Mouse (Mus musculus) kidney, adult 11 months (tissue): Measurements from ENCODE around the gene Haao.
"Not testable (repeated sequence)": the region's sequence is repeated elsewhere in the genome, so short reads cannot be mapped to it uniquely, and the experiment has no call there.

Source experiments
- DNase-seq: peaks from one replicate; pipeline ENCODE4 v3.0.0; 2022

The Haao gene

GRCm38 (mm10) chr17:83862134-83862881 lies 14.5 kb upstream of the Haao start:
- no peak for DNase-seq

DNA sequence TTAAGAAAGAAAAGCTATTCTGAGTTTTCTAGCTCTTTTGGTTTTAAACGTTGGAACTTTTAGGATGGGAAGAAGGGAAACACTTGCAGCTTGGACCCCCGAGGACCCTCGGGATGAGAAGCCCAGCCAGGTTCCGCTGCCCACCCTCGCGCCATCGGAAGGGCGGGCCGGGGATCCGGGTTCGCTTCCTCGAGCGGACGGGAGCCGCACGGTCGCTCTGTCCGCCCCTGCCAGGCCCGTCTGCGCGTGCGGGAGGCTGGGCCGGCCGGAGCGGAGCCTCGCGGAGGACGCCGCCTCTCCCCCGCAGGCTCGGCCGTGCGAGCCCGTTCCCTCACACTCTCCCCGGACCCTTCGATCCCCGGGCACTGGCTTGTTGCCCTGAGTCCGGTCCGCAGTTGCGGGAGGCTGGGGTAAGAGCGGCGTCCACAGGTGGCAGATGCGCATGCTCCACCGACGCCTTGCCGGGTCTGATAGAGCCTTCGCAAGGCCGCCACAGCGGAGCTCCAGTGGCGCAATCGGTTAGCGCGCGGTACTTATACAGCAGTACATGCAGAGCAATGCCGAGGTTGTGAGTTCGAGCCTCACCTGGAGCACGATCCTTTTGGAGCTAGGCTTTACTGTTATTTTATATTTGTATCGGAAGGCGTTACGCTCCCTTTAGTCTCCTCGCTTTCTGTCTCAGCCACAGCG lies 13.8 kb upstream of the Haao start:
- peak; percentile 94 for DNase-seq

- DNase-seq = not testable (repeated sequence)
Measured at GRCm38 (mm10) chr17:83860968-83861367, 13.2 kb upstream of the Haao start.

- DNase-seq = no peak
Measured at GRCm38 (mm10) chr17:83860224-83860623, 12.5 kb upstream of the Haao start.

DNA sequence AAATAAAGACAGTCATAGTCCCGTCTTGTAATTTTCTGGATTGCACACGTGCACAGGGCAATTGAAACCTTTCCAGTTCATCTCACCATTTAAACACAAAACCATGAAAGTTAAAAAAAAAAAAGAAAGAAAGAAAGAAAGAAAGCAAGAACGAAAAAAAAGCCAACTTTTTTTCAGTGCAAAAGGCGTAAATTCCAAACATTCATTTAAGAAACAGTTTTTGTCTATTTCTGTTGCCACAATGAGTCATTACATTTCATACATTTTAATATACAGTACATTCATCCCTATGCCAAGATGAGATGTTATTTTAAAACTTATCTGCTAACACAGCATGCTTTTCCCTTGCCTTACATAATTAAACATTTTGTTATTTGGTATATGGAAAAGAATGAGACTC lies 11.9 kb upstream of the Haao start:
- DNase-seq = no peak

DNA sequence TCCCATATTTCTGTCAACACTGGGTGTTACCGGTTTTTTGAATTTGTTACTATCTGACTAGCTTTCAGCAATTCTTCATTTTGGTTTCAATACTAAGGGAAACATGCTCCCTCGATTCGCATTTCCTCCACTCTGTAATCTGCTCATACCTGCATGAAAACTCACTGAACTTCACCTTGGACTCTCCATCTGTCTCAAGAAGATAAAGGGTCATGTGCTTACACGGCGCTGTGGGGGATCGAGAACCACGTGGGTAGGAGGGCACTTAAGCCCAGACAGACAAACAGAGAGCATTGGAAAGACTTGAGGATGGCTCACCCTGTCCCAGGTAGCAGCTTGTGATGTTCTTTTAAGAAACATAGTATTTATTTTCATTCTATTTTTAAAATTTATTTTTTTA lies 10.7 kb upstream of the Haao start:
- DNase-seq = no peak

GRCm38 (mm10) chr17:83854284-83854918 lies 6.6 kb upstream of the Haao start:
- DNase-seq = no peak

- no peak for DNase-seq
Measured at GRCm38 (mm10) chr17:83853831-83854230, 6.1 kb upstream of the Haao start.

- no peak for DNase-seq
Measured at GRCm38 (mm10) chr17:83850864-83851263, 3.1 kb upstream of the Haao start.

- DNase-seq = peak; percentile 75
Measured at GRCm38 (mm10) chr17:83850458-83850857, 2.7 kb upstream of the Haao start.

GRCm38 (mm10) chr17:83849717-83850116 lies 2.0 kb upstream of the Haao start:
- DNase-seq = no peak

- no peak for DNase-seq
Measured at GRCm38 (mm10) chr17:83849081-83849675, 1.4 kb upstream of the Haao start.

GRCm38 (mm10) chr17:83848482-83848881 lies 719 bp upstream of the Haao start:
- no peak for DNase-seq

DNA sequence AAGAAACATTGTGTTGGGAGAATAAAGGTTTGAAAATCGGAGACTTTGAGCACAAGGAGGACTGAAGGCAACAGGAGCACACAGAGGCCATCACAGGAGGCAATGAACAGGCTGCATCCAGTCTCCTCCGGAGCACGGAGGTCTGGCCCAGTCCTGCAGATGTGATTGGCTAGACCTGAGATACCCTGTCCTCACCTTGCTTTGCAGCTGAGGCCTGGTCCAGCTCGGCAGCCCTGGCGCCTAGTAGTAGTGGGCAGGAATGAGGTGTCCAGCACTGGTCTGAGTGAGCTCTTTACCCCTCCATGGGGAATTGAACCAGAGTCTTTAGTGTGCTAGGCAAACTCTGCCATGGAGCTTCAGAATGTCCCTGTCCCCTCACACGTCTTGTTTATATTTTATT lies 663 bp downstream of the Haao start:
- DNase-seq = peak; percentile 45

DNA sequence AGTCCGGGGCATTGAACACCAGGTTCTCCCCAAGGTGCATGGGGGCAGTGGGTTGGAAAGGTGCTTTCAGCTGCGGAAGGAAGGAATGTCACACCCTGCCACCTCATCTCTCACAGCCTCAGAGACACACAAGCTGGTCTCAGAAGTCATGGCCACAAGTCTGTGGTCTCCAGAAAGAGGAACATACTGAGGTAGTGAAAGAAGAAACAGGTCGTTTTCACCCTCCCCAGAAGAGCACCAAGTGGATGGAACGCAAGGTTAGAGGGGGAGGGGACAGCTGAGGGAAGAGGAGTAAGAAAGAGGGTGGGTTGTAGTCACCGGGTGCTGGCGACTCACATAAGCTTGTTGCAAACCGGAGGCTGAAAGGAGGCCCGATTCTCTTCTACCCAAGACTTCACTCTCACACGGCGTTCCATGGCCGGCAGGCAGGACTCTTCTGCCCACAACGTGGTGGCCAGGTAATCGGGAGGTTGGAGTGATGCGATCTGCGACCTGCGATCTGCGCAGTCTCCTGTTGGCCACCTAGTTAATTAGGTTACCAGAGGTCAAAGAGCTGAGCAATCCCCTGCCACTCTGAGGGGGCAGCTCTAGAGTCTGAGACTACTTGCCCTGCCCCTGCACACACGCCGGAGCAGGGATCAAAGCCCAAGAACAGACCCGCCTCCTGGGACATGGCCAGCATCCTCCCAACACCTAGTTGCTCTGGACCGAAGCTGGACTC lies 1.3 kb downstream of the Haao start:
- DNase-seq = peak; percentile 93

- peak; percentile 70 for DNase-seq
Measured at GRCm38 (mm10) chr17:83845538-83845937, 2.2 kb downstream of the Haao start.

GRCm38 (mm10) chr17:83843780-83844179 lies 4.0 kb downstream of the Haao start:
- DNase-seq = no peak

DNA sequence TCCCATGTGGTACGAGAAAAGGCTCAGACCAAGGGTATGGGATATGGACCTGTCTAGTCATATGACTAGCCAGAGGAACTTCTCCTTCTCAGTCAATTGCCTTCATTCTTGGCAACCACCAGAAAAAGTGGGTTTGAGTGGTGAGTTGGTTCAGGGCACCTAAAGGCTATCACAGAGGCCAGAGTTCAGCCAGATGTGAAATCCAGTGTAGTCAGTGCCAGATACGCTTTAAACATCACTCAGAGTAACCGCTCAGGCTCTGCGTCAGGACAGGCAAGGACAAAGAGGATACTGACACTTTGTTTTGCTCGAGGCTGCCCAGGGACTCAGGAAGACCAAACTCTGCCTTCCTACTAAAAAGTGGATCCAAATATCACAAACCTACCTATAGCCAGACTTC lies 6.8 kb downstream of the Haao start:
- no peak for DNase-seq

GRCm38 (mm10) chr17:83839132-83839531 lies 8.6 kb downstream of the Haao start:
- DNase-seq = no peak

- DNase-seq = no peak
Measured at GRCm38 (mm10) chr17:83837659-83838190, 10.0 kb downstream of the Haao start.

DNA sequence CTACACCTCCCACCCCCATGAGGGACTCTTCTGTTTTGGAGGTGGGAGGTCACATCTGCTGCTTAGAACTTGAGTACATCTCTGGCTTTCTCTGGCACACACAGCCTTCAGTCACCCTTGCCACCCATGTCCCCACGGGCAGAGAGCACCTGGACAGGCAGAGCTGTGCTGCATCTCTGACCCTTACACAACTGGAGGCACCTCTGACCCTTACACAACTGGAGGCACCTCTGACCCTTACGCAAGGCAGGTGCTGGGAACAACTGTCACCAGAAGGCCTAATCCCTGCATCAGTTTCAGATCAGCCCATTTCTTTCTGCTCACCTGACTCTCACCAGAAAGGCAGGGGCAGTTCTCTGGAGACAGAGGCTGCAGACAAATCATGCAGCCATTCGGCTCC lies 11.7 kb downstream of the Haao start:
- no peak for DNase-seq

DNA sequence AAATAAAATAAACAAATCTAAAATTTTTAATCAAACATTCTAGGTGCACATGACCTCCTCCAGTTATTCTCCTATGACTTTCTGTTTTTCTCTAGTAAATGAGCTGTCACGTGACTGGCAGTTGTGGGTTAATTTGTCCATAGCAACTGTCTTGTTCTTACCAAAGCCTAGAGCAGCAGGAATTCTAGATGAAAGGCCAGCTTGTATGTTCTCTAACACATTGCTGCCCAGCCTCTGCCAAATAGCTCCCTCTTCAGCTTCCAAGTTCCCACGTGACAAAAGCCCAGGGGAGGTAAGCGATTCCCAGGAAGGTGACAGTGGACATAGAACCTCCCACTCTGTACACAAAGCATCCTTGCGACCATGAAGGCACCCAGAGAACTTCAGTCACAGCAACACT lies 13.6 kb downstream of the Haao start:
- DNase-seq = no peak
